9 mouse cellular contexts compared by ENCODE assay signal in genomic region chr14:57537261-57538015, GRCm38 (mm10). TPM values are rescaled to one million over a fixed set of nuclear protein-coding genes. Genes with fewer than 3 reads are reported as not detected.
DNase-seq lines count a peak whose midpoint lies in the region.
"Had no signal": no experiment of that assay in that cellular context is flagged by ENCODE, and none has a peak within 500 bp of the region (broad histone marks: within the 10 kb centered on the region; RNA-seq: fewer than 3 reads in every experiment).

No protein-coding gene starts in this region.

- no peaks in the 10 kb centered on the region for H3K27me3 ChIP-seq in megakaryocyte, embryonic 14.5 days (replicated peaks)

- intact Hi-C loops in heart, postnatal 10 days (cut with DNase I) = no loop called here

- peaks cover 8% of the 10 kb centered on the region for H3K9me3 ChIP-seq in megakaryocyte, embryonic 14.5 days
- H3K9me3 ChIP-seq: liver, embryonic 13.5 days had no signal

- peak; percentile 65 for DNase-seq in layer of hippocampus, adult 9-11 months
- DNase-seq in layer of hippocampus, postnatal 14 days (ENCODE audit: low spot score in 2 of 2) = no peak
- DNase-seq in embryo, embryonic 10 days (ENCODE audit: low spot score) = peak; percentile 59
- peak; percentile 53 to 63 for DNase-seq in heart, postnatal 10 days
- DNase-seq in thymus, postnatal 0 days (ENCODE audit: low spot score) = no peak
- DNase-seq in ovary, postnatal 10 days (ENCODE audit: low spot score) = no peak
- no peak for DNase-seq in urinary bladder, adult 2 months (ENCODE audit: low spot score)
- DNase-seq: liver, embryonic 13.5 days had no signal

- peak overlapping the region; percentile 84 for H3K4me3 ChIP-seq in megakaryocyte, embryonic 14.5 days (replicated peaks)
- H3K4me3 ChIP-seq: liver, embryonic 13.5 days had no signal

- peaks cover 4% of the 10 kb centered on the region for H3K36me3 ChIP-seq in megakaryocyte, embryonic 14.5 days (replicated peaks; ENCODE audit: low read length)
- H3K36me3 ChIP-seq: liver, embryonic 13.5 days had no signal

- H3K4me1 ChIP-seq in megakaryocyte, embryonic 14.5 days = peaks cover 57% of the 10 kb centered on the region

RNA-seq across cellular contexts. Expression of gene Il17d, which starts 12.9 kb away (rescaled TPM):
- total RNA-seq in layer of hippocampus, postnatal 14 days (2021) = 1 to 10 TPM; 8.9 to 10.0 TPM
- total RNA-seq in heart, postnatal 10 days (2021) = 1 to 10 TPM; 8.4 to 8.8 TPM
- not detected in 2 replicates for polyA plus RNA-seq in megakaryocyte, embryonic 14.5 days (2012; ENCODE audit: insufficient read depth, low replicate concordance)
- 1.2 and 1.4 TPM in 2 replicates for polyA plus RNA-seq in thymus, postnatal 0 days (2015; fragmentation: Nextera tagmentation; extraction: Ambion mirVana)
- polyA plus RNA-seq in urinary bladder, adult 2 months (2012; rRNA removed) = 19.3 and 21.4 TPM in 2 replicates

RNA-seq across cellular contexts. Expression of gene Eef1akmt1, which starts 34.0 kb away (rescaled TPM):
- total RNA-seq in layer of hippocampus, postnatal 14 days (2021) = 10 to 100 TPM; 32.7 to 34.0 TPM
- 10 to 100 TPM; 32.4 to 32.6 TPM for total RNA-seq in heart, postnatal 10 days (2021)
- 2.2 TPM in 1 of 2 replicates, not detected in the other for polyA plus RNA-seq in megakaryocyte, embryonic 14.5 days (2012; ENCODE audit: insufficient read depth, low replicate concordance)
- 100 and 117 TPM in 2 replicates for polyA plus RNA-seq in thymus, postnatal 0 days (2015; fragmentation: Nextera tagmentation; extraction: Ambion mirVana)
- polyA plus RNA-seq in urinary bladder, adult 2 months (2012; rRNA removed) = 30.9 and 34.9 TPM in 2 replicates

Comparison
In these comparisons a context has a peak if more than half of its experiments do, and no peak if none do; other contexts are left out.
1. DNase-seq: peak in layer of hippocampus, adult 9-11 months (single experiment), embryo, embryonic 10 days (single experiment) and heart, postnatal 10 days (2 of 2); none in layer of hippocampus, postnatal 14 days (0 of 2), thymus, postnatal 0 days (single experiment), ovary, postnatal 10 days (single experiment) and urinary bladder, adult 2 months (single experiment).
2. RNA of gene Eef1akmt1, which starts 34.0 kb away (polyA plus RNA-seq): 100 to 117 TPM in thymus, postnatal 0 days and 30.9 to 34.9 TPM in urinary bladder, adult 2 months; 2.2 TPM in megakaryocyte, embryonic 14.5 days; every median in the first group is over 10 times any median in the second.